Mouse (Mus musculus) heart, adult 9 months (tissue): ENCODE results near the gene Pip5k1c.

Experiments
- DNase-seq, 2 experiments: peaks; one replicate each; pipeline ENCODE4 v3.0.0; 2022; ENCODE audit warnings: low spot score in 2 of 2

Pip5k1c gene

GRCm38 (mm10) chr10:81323141-81323775 lies 30.5 kb downstream of the Pip5k1c start:
- DNase-seq, result no peak

GRCm38 (mm10) chr10:81323791-81324530 lies 31.2 kb downstream of the Pip5k1c start:
- no peak for DNase-seq

- no peak for DNase-seq
Measured at GRCm38 (mm10) chr10:81325176-81325575, 32.4 kb downstream of the Pip5k1c start.

- no peak for DNase-seq
Measured at GRCm38 (mm10) chr10:81325781-81326180, 33.0 kb downstream of the Pip5k1c start.

GRCm38 (mm10) chr10:81326858-81327257 lies 34.1 kb downstream of the Pip5k1c start:
- DNase-seq, result peak; percentile 68 to 79

- DNase-seq, result peak in 1 of 2 experiments; percentile 41
Measured at GRCm38 (mm10) chr10:81327959-81328358, 35.2 kb downstream of the Pip5k1c start.

- DNase-seq, result peak; percentile 73 to 78
Measured at GRCm38 (mm10) chr10:81328386-81328785, 35.6 kb downstream of the Pip5k1c start, which contains the start of gene Tbxa2r. Gene Tbxa2r (plus strand): TSS chr10:81328731.

- peak in 1 of 2 experiments; percentile 34 for DNase-seq
Measured at GRCm38 (mm10) chr10:81329194-81329975, 36.6 kb downstream of the Pip5k1c start.

GRCm38 (mm10) chr10:81330007-81330406 lies 37.2 kb downstream of the Pip5k1c start:
- DNase-seq, result peak; percentile 71 to 81

GRCm38 (mm10) chr10:81332277-81332676 lies 39.5 kb downstream of the Pip5k1c start:
- no peak for DNase-seq

- DNase-seq, result no peak
Measured at GRCm38 (mm10) chr10:81334324-81334723, 41.6 kb downstream of the Pip5k1c start.

- DNase-seq, result no peak
Measured at GRCm38 (mm10) chr10:81335393-81336340, 42.9 kb downstream of the Pip5k1c start.

- DNase-seq, result no peak
Measured at GRCm38 (mm10) chr10:81336558-81336957, 43.8 kb downstream of the Pip5k1c start.

GRCm38 (mm10) chr10:81340551-81341332 lies 48.0 kb downstream of the Pip5k1c start:
- no peak for DNase-seq

GRCm38 (mm10) chr10:81341333-81341949 lies 48.7 kb downstream of the Pip5k1c start:
- peak in 1 of 2 experiments; percentile 72 for DNase-seq

GRCm38 (mm10) chr10:81342686-81343505 lies 50.1 kb downstream of the Pip5k1c start, which contains the start of gene Gipc3:
Gene Gipc3 (minus strand): TSS chr10:81343266.
- no peak for DNase-seq

GRCm38 (mm10) chr10:81344421-81345161 lies 51.8 kb downstream of the Pip5k1c start:
- DNase-seq, result no peak

GRCm38 (mm10) chr10:81345162-81345534 lies 52.4 kb downstream of the Pip5k1c start:
- no peak for DNase-seq
